Mouse (Mus musculus) bone marrow macrophage, adult 2 months (primary cell): ENCODE data around the gene Muc5b.

Experiments used
- CTCF ChIP-seq: IDR thresholded peaks from 2 replicates; pipeline ENCODE4 v1.5.1; 2012; ENCODE audit warnings: low read depth, mild to moderate bottlenecking, low read length, moderate library complexity
- POLR2A ChIP-seq: IDR thresholded peaks from 2 replicates; pipeline ENCODE4 v1.6.1; 2012; ENCODE audit warnings: mild to moderate bottlenecking, low read depth, low read length, borderline replicate concordance

DNA sequence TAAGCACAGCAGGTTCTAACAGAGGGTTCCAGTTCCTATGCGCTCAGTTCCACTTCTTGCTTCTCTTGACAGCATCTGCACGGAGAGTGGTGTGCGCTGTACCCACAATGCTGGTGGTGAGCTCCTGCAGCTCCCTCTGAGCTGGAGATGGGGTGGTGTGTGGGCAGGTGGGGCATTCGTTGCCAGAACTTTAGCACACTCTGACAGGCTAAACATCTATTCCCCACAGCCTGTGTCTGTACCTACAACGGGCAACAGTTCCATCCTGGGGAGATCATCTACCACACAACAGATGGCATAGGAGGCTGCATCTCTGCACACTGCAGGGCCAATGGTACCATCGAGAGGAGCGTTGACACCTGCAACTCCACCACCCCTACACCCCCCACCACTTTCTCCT, 33.5 kb upstream of the Muc5b start:
- no peak for TF ChIP-seq POLR2A
- no peak for TF ChIP-seq CTCF
